Mouse (Mus musculus) layer of hippocampus, adult 2 months (tissue): Measurements from ENCODE around the gene Osbpl6. TPM values are rescaled to one million over a fixed set of nuclear protein-coding genes. Genes with fewer than 3 reads are reported as not detected.
A peak's percentile ranks its signal among the peaks of the same experiment; 100 is the strongest.
"Not testable (repeated sequence)": the region's sequence is repeated elsewhere in the genome, so short reads cannot be mapped to it uniquely, and the experiment has no call there.

Source experiments
- DNase-seq, 2 experiments: peaks; one replicate each; pipeline ENCODE4 v3.0.0; 2022; ENCODE audit warnings: low spot score in 2 of 2
- H3K27ac ChIP-seq: fragments of 200-600 bp; 2 replicates; pipeline ENCODE4 v1.8.1; 2022
- H3K4me3 ChIP-seq: fragments of 200-600 bp; 2 replicates; pipeline ENCODE4 v1.8.1; 2022; ENCODE audit warnings: mild to moderate bottlenecking
- CTCF ChIP-seq: fragments of 200-600 bp; conservative IDR thresholded peaks from 2 replicates; pipeline ENCODE4 v1.8.1; 2022; ENCODE audit warnings: antibody characterized with exemption, mild to moderate bottlenecking, moderate library complexity
- microRNA-seq, 2 experiments: library from miRNA; unstranded; fragments of <30 nt; microRNA quantifications; one replicate each; pipeline ENCODE4 v1.2.0; 2021
- total RNA-seq, 2 experiments: library from RNA; stranded (reverse); gene quantifications; 2 replicates each; pipeline ENCODE4 v1.2.3; 2021

The Osbpl6 gene
- total RNA-seq, 2 experiments from 2014 or later, result 59.0 to 63.3 TPM

GRCm38 (mm10) chr2:76620188-76620587 is 213.9 kb downstream of the Osbpl6 start:
- H3K27ac ChIP-seq, result no peak overlapping the region
- TF ChIP-seq CTCF, result no peak
- H3K4me3 ChIP-seq, result no peak overlapping the region
- DNase-seq, result no peak

GRCm38 (mm10) chr2:76621724-76622123 is 215.4 kb downstream of the Osbpl6 start:
- H3K27ac ChIP-seq, result no peak overlapping the region

GRCm38 (mm10) chr2:76622316-76622715 is 216.0 kb downstream of the Osbpl6 start:
- DNase-seq, H3K27ac ChIP-seq, H3K4me3 ChIP-seq: not testable (repeated sequence)

More at GRCm38 (mm10) chr2:76621724-76622123, 215.4 kb downstream of the Osbpl6 start:
- no peak for DNase-seq
- no peak for TF ChIP-seq CTCF
- no peak overlapping the region for H3K4me3 ChIP-seq

GRCm38 (mm10) chr2:76630293-76630692 is 224.0 kb downstream of the Osbpl6 start:
- no peak for TF ChIP-seq CTCF
- H3K27ac ChIP-seq, result no peak overlapping the region
- no peak for DNase-seq
- H3K4me3 ChIP-seq, result no peak overlapping the region

- no peak overlapping the region for H3K4me3 ChIP-seq
- no peak for DNase-seq
- no peak overlapping the region for H3K27ac ChIP-seq
- TF ChIP-seq CTCF, result no peak
These were observed 225.3 kb downstream of the Osbpl6 start for GRCm38 (mm10) chr2:76631600-76631999.

DNA sequence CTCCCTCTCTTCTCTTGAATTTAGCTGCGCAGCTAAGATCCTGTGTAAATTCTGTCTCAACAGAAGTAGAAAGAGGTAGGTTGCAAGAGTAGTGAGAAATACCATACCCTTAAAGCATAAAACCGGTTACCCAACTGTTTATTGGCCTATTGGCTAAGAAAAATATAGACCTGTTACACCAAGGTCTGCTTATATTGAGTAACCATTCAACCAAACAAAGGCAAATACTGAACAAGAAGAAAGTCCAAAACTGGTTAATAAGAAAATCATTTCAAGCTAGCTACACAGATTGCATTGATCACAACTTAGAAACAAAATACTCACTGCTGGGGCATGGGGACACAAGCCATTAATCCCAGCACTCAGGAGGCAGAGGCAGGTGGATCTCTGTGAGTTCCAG is 233.3 kb downstream of the Osbpl6 start:
- DNase-seq, result no peak
- TF ChIP-seq CTCF, result no peak
- Histone ChIP-seq H3K27ac (no peak overlapping the region), H3K4me3 (no peak overlapping the region)

GRCm38 (mm10) chr2:76643801-76644200 is 237.5 kb downstream of the Osbpl6 start:
- Histone ChIP-seq H3K4me3 (no peak overlapping the region), H3K27ac (no peak overlapping the region)
- TF ChIP-seq CTCF, result no peak
- no peak for DNase-seq

DNA sequence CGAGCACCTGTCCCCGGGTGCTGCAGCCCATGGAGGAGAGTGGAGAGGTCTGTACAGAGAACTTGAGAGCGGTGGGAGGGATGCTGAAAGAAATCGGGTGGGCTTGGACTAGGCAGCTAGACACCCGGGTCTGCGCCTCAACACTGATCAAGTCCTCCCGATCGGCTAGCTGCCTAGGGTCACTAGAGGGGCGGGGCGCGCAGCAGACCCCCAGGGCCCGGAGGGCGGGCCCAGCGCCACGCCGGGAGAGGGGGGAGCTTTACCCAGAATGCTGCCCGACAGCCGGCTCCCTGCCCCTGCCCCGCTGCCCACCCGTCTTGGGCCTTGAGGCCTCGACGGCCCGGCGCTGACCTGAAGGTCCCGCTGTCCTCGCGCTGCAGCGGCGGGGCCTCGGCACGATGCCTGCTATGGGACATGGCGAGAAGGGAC is 241.1 kb downstream of the Osbpl6 start:
- peak overlapping the region; percentile 79 for H3K27ac ChIP-seq
- DNase-seq, result peak in 1 of 2 experiments; percentile 24
- H3K4me3 ChIP-seq, result peak overlapping the region; percentile 94
- no peak for TF ChIP-seq CTCF

DNA sequence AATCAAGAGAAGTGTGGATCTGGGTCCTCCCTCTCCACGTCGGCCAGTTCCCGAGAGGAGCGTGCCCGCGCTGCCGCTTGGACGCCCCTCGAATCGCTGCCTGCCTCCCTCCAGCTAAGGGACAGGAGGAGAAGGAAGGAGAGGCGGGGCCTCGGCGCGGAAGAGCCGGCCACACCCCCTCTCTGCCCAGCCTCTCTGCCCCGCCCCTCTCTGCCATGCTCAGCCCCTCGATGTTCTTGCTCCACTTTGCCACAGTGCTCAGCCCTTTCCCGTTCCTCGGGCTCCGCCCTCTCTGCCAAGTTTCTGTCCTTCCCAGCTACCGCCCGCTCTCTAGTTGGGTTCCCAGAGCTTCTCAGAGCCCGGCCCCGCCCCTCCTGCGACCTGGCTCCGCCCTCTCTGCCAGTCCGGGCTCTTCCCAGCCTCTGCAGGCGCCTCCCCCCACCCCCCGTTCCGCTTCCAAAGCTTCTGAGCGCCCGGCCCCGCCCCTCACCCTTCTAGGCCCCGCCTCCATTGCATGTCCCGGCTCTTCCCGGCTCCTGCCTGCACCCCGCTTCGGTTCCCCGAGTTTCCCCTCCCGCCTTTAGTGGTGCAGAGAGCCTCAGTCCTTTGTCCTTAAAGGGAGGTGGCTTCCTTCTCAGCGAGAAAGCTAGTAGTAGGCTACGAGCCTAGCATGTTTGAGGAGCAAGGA is 241.7 kb downstream of the Osbpl6 start, which contains the start of the genes Prkra and Pjvk:
Gene Prkra (minus strand): TSS at position 133 of the 688 bp plus-strand sequence.
Gene Pjvk (plus strand): TSS at position 594 of the 688 bp plus-strand sequence.
- Histone ChIP-seq H3K27ac (peak within 1 kb of the TSS; percentile 79), H3K4me3 (peak within 1 kb of the TSS; percentile 94)
- no peak for TF ChIP-seq CTCF
- peak; percentile 96 to 98 for DNase-seq

DNA sequence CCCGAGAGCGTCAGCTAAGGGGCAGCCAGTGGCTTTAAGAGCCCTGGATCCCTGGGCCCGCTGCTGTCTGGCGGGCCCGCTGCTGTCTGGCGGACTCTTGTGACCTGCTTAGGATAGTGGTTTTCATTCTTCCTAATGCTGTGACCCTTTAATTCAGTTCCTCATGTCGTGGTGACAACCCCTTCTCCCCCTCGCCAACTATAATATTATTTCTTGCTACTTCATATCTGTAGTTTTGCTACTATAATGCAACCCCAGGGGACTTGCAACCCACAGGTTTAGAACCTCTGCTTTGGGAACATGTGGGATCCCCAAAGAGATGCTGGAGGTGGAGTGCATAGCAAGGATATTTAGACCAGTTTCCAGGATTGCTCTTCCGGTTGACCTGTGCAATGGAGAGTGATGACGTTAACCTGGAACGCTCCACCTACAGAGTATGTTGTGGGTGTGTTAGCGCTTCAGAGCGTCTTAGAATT is 242.4 kb downstream of the Osbpl6 start:
- TF ChIP-seq CTCF, result no peak
- no peak for DNase-seq
- Histone ChIP-seq H3K4me3 (peak overlapping the region; percentile 94), H3K27ac (peak overlapping the region; percentile 79)

Small RNA genes lying within 50 kb of the gene (microRNA-seq; reads per million reads assigned to microRNA genes)
- gene Gm23164, result 0 reads per million in 2 experiments

Other genes with a start within 250 kb of the Osbpl6 start
- 10 to 100 TPM; 16.3 to 16.4 TPM for gene Pde11a, start 67.7 kb upstream of the Osbpl6 start, total RNA-seq
- gene Cyct, start 46.1 kb upstream of the Osbpl6 start, total RNA-seq, result not detected
- 10 to 100 TPM; 43.9 to 44.0 TPM for gene Rbm45, start 36.5 kb upstream of the Osbpl6 start, total RNA-seq
- 10 to 100 TPM; 17.7 to 19.3 TPM for gene Prkra, start 241.5 kb downstream of the Osbpl6 start, total RNA-seq
- under 1 TPM in 1 of 2 experiments, not detected in 1; 0.39 TPM for gene Pjvk, start 242.0 kb downstream of the Osbpl6 start, total RNA-seq